17 mouse cellular contexts compared by ENCODE assay signal in the genomic region with DNA sequence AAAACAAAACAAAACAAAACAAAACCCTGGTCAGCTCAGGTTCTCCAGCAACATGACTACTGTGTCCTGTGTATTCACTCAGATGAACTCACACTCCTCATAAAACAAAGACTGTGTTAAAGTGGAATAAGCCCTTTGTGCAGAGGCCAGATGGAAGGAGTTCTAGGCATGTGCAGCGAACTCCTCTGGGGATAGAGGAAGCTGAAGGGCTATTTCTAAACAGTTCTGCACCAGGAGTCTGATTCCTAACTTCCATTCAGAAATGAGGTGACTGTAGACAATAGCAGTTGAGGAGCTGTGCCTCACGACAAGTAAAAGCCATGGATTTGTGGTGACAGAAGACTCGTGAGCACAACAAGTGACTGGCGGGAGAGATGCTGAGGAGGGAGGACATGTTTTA. TPM values are rescaled to one million over a fixed set of nuclear protein-coding genes. Genes with fewer than 3 reads are reported as not detected.
DNase-seq lines count a peak whose midpoint lies in the region; ATAC-seq and TF ChIP-seq lines count a peak whose summit lies in the region.
"Had no signal": no experiment of that assay in that cellular context is flagged by ENCODE, and none has a peak within 500 bp of the region (broad histone marks: within the 10 kb centered on the region; RNA-seq: fewer than 3 reads in every experiment).

No protein-coding gene starts in this region.

- peaks cover 44% of the 10 kb centered on the region for H3K4me1 ChIP-seq in hindbrain, embryonic 10.5 days (replicated peaks)
- H3K4me1 ChIP-seq in hindbrain, postnatal 0 days (ENCODE audit: insufficient read depth, low read length), result peaks cover 11% of the 10 kb centered on the region
- H3K4me1 ChIP-seq in hindbrain, embryonic 11.5 days (replicated peaks; ENCODE audit: control insufficient read depth, insufficient read depth, low read length), result no peaks in the 10 kb centered on the region
- peaks cover 14% of the 10 kb centered on the region for H3K4me1 ChIP-seq in midbrain, embryonic 11.5 days (ENCODE audit: control insufficient read depth, insufficient read depth, low read length)
- H3K4me1 ChIP-seq in neural tube, embryonic 14.5 days (ENCODE audit: control insufficient read depth, insufficient read depth, low read length), result peaks cover 27% of the 10 kb centered on the region

- H3K9ac ChIP-seq in hindbrain, postnatal 0 days (replicated peaks; ENCODE audit: low read length), result no peak overlapping the region
- H3K9ac ChIP-seq in hindbrain, embryonic 11.5 days (ENCODE audit: low read depth, low read length), result peak overlapping the region; percentile 48
- peak overlapping the region; percentile 63 for H3K9ac ChIP-seq in midbrain, embryonic 11.5 days (ENCODE audit: low read length)
- H3K9ac ChIP-seq in neural tube, embryonic 14.5 days (replicated peaks; ENCODE audit: low read depth, low read length), result peak overlapping the region; percentile 39
- H3K9ac ChIP-seq: kidney, embryonic 15.5 days; stomach, embryonic 15.5 days had no signal

- peak overlapping the region; percentile 100 for H3K27ac ChIP-seq in hindbrain, embryonic 10.5 days
- no peak overlapping the region for H3K27ac ChIP-seq in hindbrain, postnatal 0 days
- H3K27ac ChIP-seq in hindbrain, embryonic 11.5 days (ENCODE audit: low read depth, low read length), result peak overlapping the region; percentile 99; the same call in 1 of the 2 replicates
- H3K27ac ChIP-seq in midbrain, embryonic 11.5 days (ENCODE audit: low read depth, low read length), result peak overlapping the region; percentile 72
- peak overlapping the region; percentile 58 for H3K27ac ChIP-seq in neural tube, embryonic 14.5 days (ENCODE audit: low read depth, low read length)
- H3K27ac ChIP-seq: heart, adult 2 months; kidney, embryonic 15.5 days; stomach, embryonic 15.5 days had no signal

- TF ChIP-seq CTCF in hindbrain, postnatal 0 days (IDR thresholded peaks at IDR 0.05; ENCODE audit: low read depth), result no peak

- H3K4me3 ChIP-seq in hindbrain, embryonic 10.5 days, result peak overlapping the region; percentile 87
- H3K4me3 ChIP-seq in hindbrain, postnatal 0 days (ENCODE audit: low read length), result no peak overlapping the region
- peak overlapping the region; percentile 17; the same call in 1 of the 2 replicates for H3K4me3 ChIP-seq in hindbrain, embryonic 11.5 days (ENCODE audit: low read depth, low read length)
- peak overlapping the region; percentile 95 for H3K4me3 ChIP-seq in midbrain, embryonic 11.5 days (ENCODE audit: low read depth, low read length)
- H3K4me3 ChIP-seq in neural tube, embryonic 14.5 days (ENCODE audit: low read depth, low read length), result peak overlapping the region; percentile 88
- H3K4me3 ChIP-seq: erythroblast, embryonic 14.5 days; heart, adult 2 months; kidney, embryonic 15.5 days; stomach, embryonic 15.5 days had no signal

- H3K36me3 ChIP-seq in hindbrain, embryonic 10.5 days, result peaks cover 5% of the 10 kb centered on the region
- H3K36me3 ChIP-seq in hindbrain, postnatal 0 days (ENCODE audit: insufficient read depth, low read length), result no peaks in the 10 kb centered on the region
- H3K36me3 ChIP-seq in hindbrain, embryonic 11.5 days (ENCODE audit: control insufficient read depth, insufficient read depth, low read length), result no peaks in the 10 kb centered on the region
- H3K36me3 ChIP-seq in midbrain, embryonic 11.5 days (ENCODE audit: control insufficient read depth, insufficient read depth, low read length), result no peaks in the 10 kb centered on the region
- H3K36me3 ChIP-seq in neural tube, embryonic 14.5 days (ENCODE audit: control insufficient read depth, insufficient read depth, low read length), result no peaks in the 10 kb centered on the region
- H3K36me3 ChIP-seq: stomach, embryonic 15.5 days had no signal

- no peaks in the 10 kb centered on the region for H3K27me3 ChIP-seq in hindbrain, embryonic 10.5 days (ENCODE audit: insufficient read depth, poor library complexity, severe bottlenecking)
- no peaks in the 10 kb centered on the region for H3K27me3 ChIP-seq in hindbrain, postnatal 0 days (ENCODE audit: insufficient read depth, low read length)
- no peaks in the 10 kb centered on the region for H3K27me3 ChIP-seq in hindbrain, embryonic 11.5 days (ENCODE audit: control insufficient read depth, insufficient read depth, low read length)
- H3K27me3 ChIP-seq in midbrain, embryonic 11.5 days (ENCODE audit: control insufficient read depth, insufficient read depth, low read length), result no peaks in the 10 kb centered on the region
- H3K27me3 ChIP-seq in neural tube, embryonic 14.5 days (ENCODE audit: control insufficient read depth, insufficient read depth, low read length), result no peaks in the 10 kb centered on the region
- H3K27me3 ChIP-seq: kidney, embryonic 15.5 days; stomach, embryonic 15.5 days had no signal

- WGBS in hindbrain, embryonic 10.5 days, result 36% methylated on average over 4 of the region's 4 CpGs
- WGBS in hindbrain, postnatal 0 days, result 48% methylated on average over 4 of the region's 4 CpGs
- WGBS in hindbrain, embryonic 11.5 days, result 36% methylated on average over 4 of the region's 4 CpGs
- WGBS in midbrain, embryonic 11.5 days, result 23% methylated on average over 4 of the region's 4 CpGs
- WGBS in neural tube, embryonic 14.5 days, result 27% methylated on average over 4 of the region's 4 CpGs

- DNase-seq in hindbrain, embryonic 10.5 days (ENCODE audit: low spot score), result peak; percentile 10
- DNase-seq in hindbrain, postnatal 0 days (ENCODE audit: low spot score), result no peak
- peak; percentile 43 for DNase-seq in hindbrain, embryonic 11.5 days (ENCODE audit: low spot score)
- peak; percentile 91 for DNase-seq in midbrain, embryonic 11.5 days (ENCODE audit: low spot score, missing footprints)
- DNase-seq in layer of hippocampus, adult 18-20 months (ENCODE audit: low spot score in 2 of 2), result no peak
- DNase-seq in heart, adult 9 months (ENCODE audit: low spot score in 2 of 2), result no peak
- no peak for DNase-seq in gastrocnemius, adult 8-10 months (ENCODE audit: low spot score in 2 of 2)
- DNase-seq: adrenal gland, adult 2 months; cerebellum, adult 2 months; heart, adult 2 months; liver; lung, adult 2 months; right cerebral cortex, adult 18-20 months had no signal

- no peak for ATAC-seq in hindbrain, postnatal 0 days
- ATAC-seq in hindbrain, embryonic 11.5 days (ENCODE audit: low FRiP score), result no peak
- no peak for ATAC-seq in midbrain, embryonic 11.5 days (ENCODE audit: low FRiP score)
- no peak for ATAC-seq in neural tube, embryonic 14.5 days (ENCODE audit: low read depth)

- no peak overlapping the region for H3K4me2 ChIP-seq in hindbrain, postnatal 0 days (ENCODE audit: low read depth, low read length)
- H3K4me2 ChIP-seq in hindbrain, embryonic 11.5 days (replicated peaks; ENCODE audit: low read depth, low read length), result peak overlapping the region; percentile 91; the same call in 1 of the 2 replicates
- peak overlapping the region; percentile 59; the same call in 1 of the 2 replicates for H3K4me2 ChIP-seq in midbrain, embryonic 11.5 days
- H3K4me2 ChIP-seq in neural tube, embryonic 14.5 days (ENCODE audit: low read depth, low read length), result peak overlapping the region; percentile 80; the same call in 1 of the 2 replicates
- H3K4me2 ChIP-seq: kidney, embryonic 15.5 days; stomach, embryonic 15.5 days had no signal

- H3K9me3 ChIP-seq in hindbrain, embryonic 10.5 days, result no peaks in the 10 kb centered on the region
- H3K9me3 ChIP-seq in hindbrain, postnatal 0 days (ENCODE audit: low read length), result no peaks in the 10 kb centered on the region
- H3K9me3 ChIP-seq in hindbrain, embryonic 11.5 days (ENCODE audit: control insufficient read depth, low read length), result no peaks in the 10 kb centered on the region
- no peaks in the 10 kb centered on the region for H3K9me3 ChIP-seq in midbrain, embryonic 11.5 days (ENCODE audit: control insufficient read depth, low read length)
- no peaks in the 10 kb centered on the region for H3K9me3 ChIP-seq in neural tube, embryonic 14.5 days (ENCODE audit: control insufficient read depth, low read length)
- H3K9me3 ChIP-seq: kidney, embryonic 15.5 days; stomach, embryonic 15.5 days had no signal

RNA-seq across cellular contexts. Expression of a gene that starts 2.3 kb away (rescaled TPM):
- polyA plus RNA-seq in hindbrain, embryonic 10.5 days (2016; fragmentation: Nextera tagmentation; extraction: Ambion mirVana), result 19.5 and 24.2 TPM in 2 replicates
- 83.5 and 88.4 TPM in 2 replicates for total RNA-seq in hindbrain, postnatal 0 days (2014; rRNA removed)
- 15.8 and 16.0 TPM in 2 replicates for polyA plus RNA-seq in hindbrain, postnatal 0 days (2015; fragmentation: Nextera tagmentation; extraction: Ambion mirVana)
- polyA plus RNA-seq in hindbrain, embryonic 11.5 days (2014; fragmentation: Nextera tagmentation; extraction: Ambion mirVana), result 25.9 and 33.2 TPM in 2 replicates
- 24.9 and 25.9 TPM in 2 replicates for polyA plus RNA-seq in midbrain, embryonic 11.5 days (2014; fragmentation: Nextera tagmentation; extraction: Ambion mirVana)
- 34.9 and 37.3 TPM in 2 replicates for polyA plus RNA-seq in neural tube, embryonic 14.5 days (2014; fragmentation: Nextera tagmentation; extraction: Ambion mirVana)
- total RNA-seq in layer of hippocampus, adult 18-20 months (2021), result 100 to 1,000 TPM; 118 to 120 TPM
- total RNA-seq in gastrocnemius, adult 8-10 months (2022), result 10 to 100 TPM; 21.4 to 24.9 (median 22.1) TPM

Comparison
In these comparisons a context has a peak if more than half of its experiments do, and no peak if none do; other contexts are left out.
1. DNase-seq: peak in hindbrain, embryonic 10.5 days (single experiment), hindbrain, embryonic 11.5 days (single experiment) and midbrain, embryonic 11.5 days (single experiment); none in hindbrain, postnatal 0 days (single experiment), layer of hippocampus, adult 18-20 months (0 of 2), heart, adult 9 months (0 of 2) and gastrocnemius, adult 8-10 months (0 of 2).